21 mouse cellular contexts compared by ENCODE assay signal in genomic region chr7:38059636-38060330, GRCm38 (mm10).
"Had no signal": no experiment of that assay in that cellular context is flagged by ENCODE, and none has a peak within 500 bp of the region (broad histone marks: within the 10 kb centered on the region; RNA-seq: fewer than 3 reads in every experiment).

No protein-coding gene starts in this region.

- H3K9ac ChIP-seq: kidney, embryonic 15.5 days; limb, embryonic 12.5 days; limb, embryonic 15.5 days; liver, embryonic 12.5 days; liver, embryonic 15.5 days; lung, embryonic 15.5 days; midbrain, embryonic 12.5 days; midbrain, embryonic 15.5 days; neural tube, embryonic 12.5 days; neural tube, embryonic 15.5 days had no signal

- ATAC-seq: liver, embryonic 12.5 days; midbrain, embryonic 15.5 days had no signal

- H3K4me2 ChIP-seq: limb, embryonic 15.5 days; lung, embryonic 15.5 days had no signal

- DNase-seq: kidney, adult 8-10 months; kidney, postnatal 10 days; kidney, postnatal 4 days; left cerebral cortex, postnatal 4 days; lung, adult 18-20 months; lung, postnatal 10 days; lung, postnatal 36 days; thymus, adult 2 months; thymus, postnatal 14 days had no signal

- H3K4me1 ChIP-seq: neural tube, embryonic 12.5 days had no signal

- H3K27me3 ChIP-seq: kidney, embryonic 15.5 days; limb, embryonic 15.5 days; liver, embryonic 15.5 days; midbrain, embryonic 15.5 days; neural tube, embryonic 12.5 days; neural tube, embryonic 15.5 days had no signal

- H3K36me3 ChIP-seq: kidney, embryonic 15.5 days; limb, embryonic 12.5 days; limb, embryonic 15.5 days; liver, embryonic 12.5 days; liver, embryonic 15.5 days; lung, embryonic 15.5 days; midbrain, embryonic 12.5 days; midbrain, embryonic 15.5 days; neural tube, embryonic 12.5 days; neural tube, embryonic 15.5 days had no signal

- H3K27ac ChIP-seq: limb, embryonic 12.5 days; limb, embryonic 15.5 days; liver, embryonic 12.5 days; liver, embryonic 15.5 days; lung, embryonic 15.5 days; midbrain, embryonic 12.5 days; midbrain, embryonic 15.5 days; neural tube, embryonic 12.5 days; neural tube, embryonic 15.5 days; stomach, postnatal 0 days had no signal

- H3K9me3 ChIP-seq: kidney, embryonic 15.5 days; limb, embryonic 12.5 days; limb, embryonic 15.5 days; liver, embryonic 12.5 days; liver, embryonic 15.5 days; lung, embryonic 15.5 days; megakaryocyte, embryonic 14.5 days; midbrain, embryonic 12.5 days; midbrain, embryonic 15.5 days; neural tube, embryonic 12.5 days; neural tube, embryonic 15.5 days had no signal

- H3K4me3 ChIP-seq: kidney, embryonic 15.5 days; limb, embryonic 12.5 days; limb, embryonic 15.5 days; liver, embryonic 12.5 days; liver, embryonic 15.5 days; lung, embryonic 15.5 days; midbrain, embryonic 15.5 days; neural tube, embryonic 12.5 days had no signal
